Mouse (Mus musculus) testis, adult 2 months (tissue): ENCODE data around the gene Mrps10.

Source experiments
- CTCF ChIP-seq: fragments of 200-500 bp; IDR thresholded peaks from 2 replicates; pipeline ENCODE4 v1.5.1; 2012; ENCODE audit warnings: low read depth, mild to moderate bottlenecking, inconsistent platforms, low read length, moderate library complexity; ENCODE audit not compliant: control insufficient read depth, insufficient read depth, insufficient replicate concordance
- POLR2A ChIP-seq: fragments of 200-500 bp; IDR thresholded peaks from 2 replicates; pipeline ENCODE4 v1.6.1; 2012; ENCODE audit warnings: low read depth, mild to moderate bottlenecking, inconsistent platforms, low read length, moderate library complexity; ENCODE audit not compliant: control insufficient read depth

- TF ChIP-seq CTCF (no peak), POLR2A (no peak)
Observed at GRCm38 (mm10) chr17:47395376-47395913, 26.8 kb downstream of the Mrps10 start.
